Mouse (Mus musculus) embryo, embryonic 9.5 days (tissue): ENCODE results near the gene Relt.
A peak's percentile ranks its signal among the peaks of the same experiment; 100 is the strongest.

ENCODE experiments used
- DNase-seq: peaks from one replicate; pipeline ENCODE4 v3.0.0-alpha.2; 2017; ENCODE audit errors: extremely low spot score

Gene Relt

DNA sequence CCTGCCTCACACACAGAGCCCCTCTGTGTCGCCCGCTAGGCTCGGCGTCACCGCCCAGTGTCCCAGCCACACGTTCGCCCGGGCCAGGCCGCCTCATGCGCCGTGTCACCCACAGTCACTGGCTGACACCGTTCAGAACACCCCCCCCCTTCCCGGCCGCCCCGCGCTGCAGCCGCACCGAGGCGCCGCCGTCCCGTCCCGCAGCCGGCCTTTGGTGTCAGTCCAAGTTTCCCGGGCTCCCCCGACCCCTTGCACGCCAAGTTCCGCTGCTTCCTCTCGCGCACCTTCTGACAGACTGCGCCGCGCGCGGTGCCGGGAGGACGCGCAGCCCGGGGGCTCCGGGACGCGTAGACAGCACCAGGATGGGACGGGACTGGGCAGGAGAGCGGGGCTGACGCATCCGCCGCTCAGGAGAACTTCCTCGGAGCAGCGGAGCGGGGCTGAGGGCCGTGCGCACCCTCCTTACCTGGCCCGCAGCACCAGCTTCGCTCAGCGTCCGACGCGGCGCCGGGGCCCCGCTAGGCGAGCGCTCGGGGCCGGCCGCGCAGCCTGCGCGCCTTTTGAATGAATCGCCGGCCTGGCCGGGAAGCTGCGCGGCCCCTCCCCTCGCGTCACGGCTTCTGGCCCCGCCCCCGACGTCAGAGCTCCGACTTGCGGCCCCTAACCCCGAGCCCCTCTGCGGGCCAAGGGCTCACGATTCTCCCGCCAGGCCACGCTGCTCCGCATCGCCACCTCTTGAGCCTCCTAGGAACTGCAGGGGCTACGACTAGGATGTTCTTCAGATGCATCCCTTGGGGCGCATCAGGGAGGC is at the start of gene Relt:
Gene Relt (minus strand): TSS at position 619 of the 811 bp plus-strand sequence.
- peak; percentile 99 for DNase-seq

DNA sequence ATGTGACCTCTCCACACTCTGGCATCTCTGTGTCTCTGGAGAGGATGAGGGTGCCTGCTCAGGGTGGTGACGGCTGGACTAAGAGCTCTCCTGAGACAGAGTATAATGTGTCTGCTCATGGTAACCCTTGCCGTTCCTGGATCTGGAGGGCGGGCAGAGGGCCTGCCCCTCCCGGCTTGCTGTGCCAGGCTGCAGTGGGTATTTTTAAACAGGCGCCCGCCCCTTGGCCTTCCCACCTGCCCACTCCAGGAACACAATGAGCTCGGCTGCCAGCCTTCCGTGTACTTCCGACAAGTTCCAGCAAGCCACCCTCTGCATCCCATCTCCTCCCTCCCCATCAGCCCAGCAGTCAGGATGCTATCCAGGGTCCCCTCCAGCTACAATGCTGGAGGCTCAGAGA is 48.5 kb upstream of the Relt start:
- DNase-seq: no peak

DNA sequence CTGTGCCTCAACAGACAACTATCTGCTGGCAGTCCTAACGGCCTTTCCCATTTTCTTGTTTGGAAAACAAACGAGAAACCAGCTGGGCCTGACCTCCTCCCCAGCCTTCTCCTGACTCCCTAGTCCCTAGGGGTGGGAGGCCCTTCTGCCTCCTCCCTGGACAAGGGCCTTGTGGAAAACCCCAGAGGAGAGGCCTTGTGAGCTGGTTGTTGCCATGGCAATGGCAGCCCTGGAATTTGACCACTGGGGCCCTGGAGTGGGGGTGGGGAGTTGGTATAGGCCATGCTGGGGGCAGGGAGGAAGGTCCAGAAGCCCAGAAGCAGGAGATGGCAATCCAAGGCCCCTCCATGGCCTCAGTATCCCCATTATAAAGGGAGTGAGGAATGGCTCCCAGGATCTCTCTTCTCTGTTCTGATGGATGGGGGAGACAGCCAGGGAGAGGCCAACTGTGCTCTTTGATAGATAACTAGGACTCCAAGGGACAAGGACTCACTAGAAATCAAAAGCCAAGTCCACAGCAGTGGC is 48.1 kb upstream of the Relt start:
- DNase-seq: peak; percentile 83

DNA sequence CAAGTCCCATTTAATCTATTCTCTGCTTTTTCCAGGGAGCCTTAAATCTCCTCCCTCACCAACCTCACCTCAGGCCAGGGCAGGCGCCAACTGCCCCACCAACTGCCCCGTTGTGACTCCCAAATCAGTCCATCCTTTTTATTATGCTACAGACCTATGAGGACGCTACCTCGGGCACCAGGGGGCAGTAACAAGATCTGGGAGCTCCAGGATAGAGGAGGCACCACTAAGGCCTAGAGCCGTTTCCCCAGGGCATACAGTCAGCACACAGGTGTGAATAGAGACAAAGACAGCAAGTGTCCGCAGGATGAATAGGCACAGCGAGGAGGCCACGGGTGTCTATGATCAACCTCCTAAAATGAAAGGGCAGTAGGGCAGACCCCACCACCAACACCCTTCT is 45.3 kb upstream of the Relt start:
- DNase-seq: no peak

DNA sequence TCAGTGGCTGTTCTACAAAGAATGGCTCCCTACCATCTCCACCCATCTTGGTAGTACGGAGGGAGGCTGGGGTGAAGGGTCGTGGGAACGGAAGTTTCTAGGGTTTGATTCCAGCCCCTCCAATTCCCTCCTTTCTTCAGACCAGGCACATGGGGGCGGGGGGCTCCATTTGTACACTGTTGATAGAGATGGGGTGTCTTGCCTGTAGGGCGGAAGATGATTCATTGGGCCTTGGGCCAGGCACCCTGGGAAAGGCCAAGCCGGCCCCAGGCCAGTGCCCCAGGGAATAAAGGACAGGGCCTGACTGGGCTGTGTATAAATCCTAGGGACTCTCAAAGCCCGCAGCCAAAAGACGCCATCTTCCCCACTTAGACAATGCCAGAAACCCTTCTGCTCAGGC is 44.8 kb upstream of the Relt start:
- DNase-seq: no peak

DNA sequence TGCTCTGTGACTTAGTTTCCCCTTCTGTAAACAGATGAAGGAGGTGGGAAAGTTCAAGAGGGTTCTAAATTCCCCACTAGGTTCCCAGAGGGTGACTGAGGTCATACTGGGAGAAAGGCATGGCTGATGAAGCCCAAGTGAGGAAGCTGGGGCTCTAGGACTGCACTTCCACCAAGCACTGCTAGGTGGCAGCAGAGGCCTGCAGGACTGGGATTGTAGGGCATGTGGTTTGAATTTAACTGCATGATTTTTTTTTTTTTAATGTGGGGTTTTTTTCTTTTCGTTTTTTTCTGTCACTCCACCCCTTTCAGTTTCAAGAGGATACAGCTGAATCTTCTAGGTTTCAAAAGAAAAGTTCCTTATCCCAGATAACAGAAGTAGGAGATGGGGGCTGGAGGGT is 44.0 kb upstream of the Relt start:
- DNase-seq: peak; percentile 78

DNA sequence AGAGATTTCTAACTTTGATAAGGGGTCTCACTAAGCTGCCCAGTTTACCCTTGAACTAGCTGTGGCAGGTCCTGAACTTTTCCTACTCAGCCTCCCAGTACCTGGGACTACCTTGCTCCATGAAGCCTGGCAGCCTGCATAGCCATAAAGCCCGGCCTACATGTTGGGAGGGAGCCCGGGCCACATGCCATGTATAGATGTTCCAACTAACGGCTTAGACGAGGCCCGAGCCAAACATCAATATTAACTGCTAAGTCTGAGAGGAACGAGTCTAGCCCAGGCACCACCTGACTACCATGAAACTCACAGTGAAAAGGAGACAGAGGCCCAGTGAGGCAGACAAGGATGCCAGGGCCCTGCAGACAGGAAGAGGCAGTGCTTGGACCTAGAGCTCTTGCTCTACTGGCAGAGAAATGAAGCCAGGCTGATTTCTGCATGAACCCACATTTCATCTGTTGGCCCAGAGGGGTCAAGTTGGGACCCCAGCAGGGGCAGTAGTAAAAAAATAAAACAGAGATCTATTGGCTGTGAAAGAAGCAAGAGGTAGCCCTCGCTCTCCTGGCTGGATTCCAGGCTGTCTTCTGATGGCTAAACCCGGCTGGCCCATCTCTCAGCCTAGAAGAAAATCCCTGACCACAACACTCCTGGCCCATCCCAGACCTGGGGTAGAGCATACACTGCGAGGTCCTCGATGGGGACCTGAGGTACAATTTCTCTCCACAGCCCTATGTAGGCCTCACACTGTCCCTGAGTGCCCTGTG is 43.0 kb upstream of the Relt start:
- DNase-seq: no peak

DNA sequence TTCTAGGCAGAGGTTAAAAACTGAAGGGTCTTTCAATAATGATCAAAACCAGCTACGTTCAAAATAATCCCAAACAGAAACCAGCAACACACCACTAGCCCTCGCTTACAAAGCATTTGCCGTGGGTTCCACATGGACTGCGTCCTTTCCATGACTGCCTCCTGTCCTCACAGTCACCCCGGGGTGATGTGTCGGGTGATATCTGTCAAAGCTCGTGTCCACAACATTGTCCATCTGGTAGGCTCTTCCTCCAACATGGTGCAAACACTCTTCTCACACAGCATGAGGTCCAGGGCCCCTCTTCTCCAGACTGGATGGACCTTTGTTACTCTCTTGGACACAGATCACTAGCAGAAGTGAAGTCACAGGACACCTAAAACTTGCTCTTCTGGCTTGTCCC is 41.8 kb upstream of the Relt start:
- DNase-seq: no peak

DNA sequence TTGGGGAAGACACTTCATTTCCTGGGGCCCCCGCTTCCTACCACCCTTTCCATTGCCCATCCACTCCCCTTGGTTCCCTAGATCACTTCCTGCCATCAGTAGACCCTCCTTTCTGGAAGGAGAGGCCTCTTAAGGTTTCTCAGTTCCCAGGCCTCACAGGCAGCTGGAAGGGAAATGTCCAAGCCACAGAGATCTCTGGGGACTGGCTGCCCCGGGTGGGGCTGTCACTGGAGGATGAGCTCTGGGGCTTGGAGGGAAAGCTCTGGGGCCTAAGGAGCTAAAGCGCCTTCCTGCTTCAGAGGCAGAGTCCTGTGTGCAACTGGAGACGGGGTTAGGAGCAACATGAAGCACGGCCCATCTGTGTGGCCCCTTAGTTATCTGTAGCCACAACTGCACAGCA is 41.4 kb upstream of the Relt start:
- DNase-seq: no peak

DNA sequence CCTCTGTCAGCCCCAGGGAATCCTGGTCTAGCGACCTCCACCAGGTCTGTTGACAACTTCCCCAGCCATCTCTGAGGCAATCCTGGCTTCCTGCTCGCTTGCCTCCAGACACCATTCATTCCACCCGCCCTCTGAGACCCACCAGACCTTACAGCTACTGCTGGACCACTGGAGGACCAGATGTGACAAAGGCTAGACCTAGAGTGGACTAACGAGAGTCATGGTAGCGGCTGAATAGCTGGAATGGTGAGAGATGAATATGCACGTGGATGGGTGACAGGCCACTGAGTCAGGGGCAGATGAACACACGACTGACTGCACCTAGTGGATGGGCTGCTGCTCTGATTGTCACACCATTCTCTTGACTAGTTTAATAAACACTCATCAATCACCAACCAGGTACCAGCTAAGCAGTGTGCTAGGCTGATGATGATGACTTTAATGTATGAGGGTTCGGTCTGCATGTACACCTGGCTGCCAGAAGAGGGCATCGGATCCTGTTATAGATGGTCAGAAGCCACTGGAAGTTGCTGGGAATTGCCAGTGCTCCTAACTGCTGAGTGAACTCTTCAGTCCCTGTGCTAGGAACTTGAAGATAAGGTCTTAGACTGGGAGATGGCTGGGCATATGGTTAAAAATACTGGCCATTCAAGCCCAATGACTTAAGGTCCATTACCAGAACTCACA is 39.3 kb upstream of the Relt start:
- no peak for DNase-seq

DNA sequence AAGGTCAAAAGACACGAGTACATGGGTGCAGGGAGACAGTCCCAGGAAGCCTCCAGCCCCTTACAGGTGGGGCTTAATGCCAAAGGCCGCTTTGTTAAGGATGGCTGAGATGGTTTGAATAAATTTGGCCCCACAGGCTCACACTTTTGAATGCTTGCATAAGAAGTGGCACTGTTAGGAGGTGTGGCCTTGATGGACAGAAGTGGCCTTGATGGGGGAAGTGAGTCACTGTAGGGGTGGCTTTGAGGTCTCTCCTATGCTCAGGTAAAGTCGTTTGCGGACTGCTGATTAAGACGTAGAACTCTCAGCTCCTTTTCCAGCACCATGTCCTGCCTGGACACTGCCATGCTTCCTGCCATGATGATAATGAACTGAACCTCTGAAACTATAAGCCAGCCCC is 34.6 kb upstream of the Relt start:
- DNase-seq: no peak

DNA sequence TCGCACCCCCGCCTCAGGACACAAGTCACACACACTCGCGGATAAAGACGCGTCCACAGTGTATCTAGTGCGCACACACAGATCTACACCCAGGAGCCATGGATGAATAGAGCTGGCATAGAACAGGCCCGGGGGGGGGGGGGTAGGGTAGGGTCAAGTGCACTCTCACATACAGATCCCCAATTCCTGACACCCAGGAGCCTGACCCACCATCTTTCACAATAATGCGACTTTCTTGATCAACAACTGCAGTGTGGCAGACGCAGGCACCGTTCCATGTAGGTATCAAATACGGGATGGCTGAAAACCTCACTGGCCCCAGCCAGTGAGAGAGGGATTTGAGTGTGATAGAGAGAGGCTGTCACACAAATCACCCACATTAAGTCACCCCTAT is 31.6 kb upstream of the Relt start:
- DNase-seq: no peak

DNA sequence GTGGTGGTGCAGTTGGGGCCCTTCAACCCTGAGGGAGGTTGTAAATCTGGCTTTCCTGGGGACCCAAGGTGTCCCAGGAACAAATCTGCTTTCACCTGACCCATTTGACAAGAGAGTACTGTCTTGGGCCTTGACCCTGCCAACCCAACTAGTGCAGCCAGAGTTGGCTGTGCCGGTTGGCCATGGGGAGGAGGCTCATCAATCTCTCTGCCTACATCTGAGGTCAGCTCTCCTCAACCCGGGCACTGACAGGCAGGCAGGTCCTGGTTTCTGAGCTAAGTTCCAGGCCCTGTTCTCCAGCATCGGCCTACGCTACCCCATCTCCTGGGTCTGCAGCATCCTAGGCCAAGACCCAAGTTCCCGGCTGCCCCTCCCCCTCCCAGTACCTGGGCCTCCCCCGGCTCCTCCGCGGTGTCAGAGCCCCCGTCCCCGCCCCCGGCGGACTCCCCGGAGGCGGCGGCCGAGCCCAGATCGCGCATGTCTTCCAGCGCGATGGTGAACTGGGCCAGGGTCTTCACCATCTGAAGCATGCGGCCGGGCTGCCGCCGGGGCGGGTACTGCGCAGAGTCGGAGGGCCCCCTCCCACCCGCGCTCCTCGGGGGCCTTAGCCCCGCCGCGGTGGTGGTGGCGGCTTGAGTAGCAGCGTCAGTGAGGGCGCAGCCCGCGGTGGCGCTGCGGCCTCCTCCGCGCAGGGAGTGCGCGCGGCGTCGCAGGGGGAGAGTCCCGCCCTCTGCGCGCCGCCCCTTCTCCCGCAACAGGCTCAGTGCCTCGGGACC is 31.0 kb upstream of the Relt start:
- no peak for DNase-seq

DNA sequence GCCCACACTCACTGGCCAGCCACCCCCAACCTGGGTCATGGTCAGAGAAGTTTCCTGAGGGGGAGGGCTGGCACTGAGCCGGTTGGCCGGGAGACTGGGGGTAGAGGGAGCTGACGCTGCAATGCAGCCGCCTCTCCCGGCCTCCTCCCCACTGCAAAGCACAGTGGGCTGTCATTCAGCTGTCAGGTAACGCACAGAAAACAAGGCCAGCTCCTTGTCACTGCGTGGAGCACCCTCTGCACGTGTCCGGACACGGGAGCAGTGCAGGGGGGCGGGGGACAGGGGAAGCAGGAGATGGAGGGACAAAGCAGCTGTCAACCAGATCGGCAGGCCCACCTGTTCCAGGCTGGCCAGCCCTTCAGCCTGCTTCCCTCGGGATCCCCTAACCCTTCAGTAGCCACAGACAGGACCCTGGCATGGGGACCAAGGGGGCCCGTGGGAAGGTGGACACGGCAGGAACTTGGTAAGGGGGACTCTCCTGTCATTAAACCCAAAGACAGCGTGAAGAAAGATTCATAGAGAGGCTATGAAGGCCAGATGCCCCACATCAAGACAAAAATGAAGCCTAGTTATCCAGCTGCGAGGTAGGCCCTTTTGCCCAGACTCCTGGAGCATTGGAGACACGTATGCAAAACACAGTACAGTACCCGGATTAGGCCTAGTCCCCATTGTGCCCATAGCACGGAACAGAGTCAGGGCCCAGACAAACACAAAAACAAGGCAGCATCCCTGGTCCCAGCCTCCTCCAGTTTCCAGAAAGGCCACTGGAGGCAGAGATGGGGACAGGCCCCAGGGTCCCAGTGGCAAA is 30.2 kb upstream of the Relt start:
- DNase-seq: no peak

DNA sequence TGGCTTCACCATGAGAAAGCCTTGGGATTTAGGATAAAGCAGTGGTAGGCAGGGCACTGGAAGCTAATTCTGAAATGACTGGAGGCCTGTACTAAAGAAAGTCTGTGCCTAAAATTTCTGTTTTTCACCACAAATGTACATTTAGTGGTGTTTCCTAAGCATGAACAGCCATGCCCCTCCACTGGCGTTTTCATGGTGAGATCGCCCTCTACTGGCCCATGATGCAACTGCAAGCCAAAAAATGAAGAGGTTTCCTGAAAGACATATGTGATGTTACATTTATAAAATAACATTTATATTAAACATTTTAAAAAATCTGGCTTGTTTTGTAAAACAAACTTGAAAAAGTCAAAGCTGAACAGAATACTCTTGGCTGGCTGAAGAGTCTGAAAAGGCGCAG is 23.3 kb upstream of the Relt start:
- peak; percentile 54 for DNase-seq

DNA sequence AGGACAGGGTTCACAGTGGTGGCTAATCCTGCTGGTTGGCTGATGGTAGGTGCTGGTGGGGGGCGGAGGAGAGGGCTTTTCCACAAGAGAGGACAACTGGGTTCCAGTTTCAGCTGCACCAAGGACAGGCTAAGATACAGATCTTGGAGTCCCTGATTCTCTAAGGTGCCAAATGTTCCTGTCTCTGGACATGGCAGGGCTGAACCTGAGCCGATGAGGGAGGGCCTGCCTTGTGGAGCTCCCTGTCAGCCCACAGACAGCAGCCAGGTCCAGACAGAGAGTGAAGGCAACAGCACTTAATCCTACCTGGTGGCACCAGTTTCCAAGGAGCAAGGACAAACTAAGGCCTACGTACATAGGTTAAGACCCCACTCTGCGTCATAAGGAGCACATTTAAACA is 21.2 kb upstream of the Relt start:
- DNase-seq: no peak

DNA sequence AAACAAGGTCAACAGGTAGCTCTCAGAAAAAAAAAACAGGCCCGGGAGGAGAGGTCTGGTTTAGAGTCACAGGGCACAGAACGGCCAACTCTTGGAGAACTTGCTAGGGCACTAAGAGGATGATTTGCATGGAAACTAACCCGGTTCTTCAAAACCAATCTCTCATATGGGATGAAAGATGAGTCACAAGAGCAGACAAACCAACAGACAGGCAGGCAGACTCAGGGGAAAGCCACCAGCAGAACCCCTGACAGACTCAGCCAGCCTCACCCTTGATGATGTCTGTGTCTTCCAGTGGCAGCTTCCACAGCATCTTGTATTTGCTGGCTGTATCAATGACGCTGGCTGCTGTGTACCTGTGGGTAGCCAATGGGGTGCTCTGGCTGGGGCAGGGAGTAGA is 18.7 kb upstream of the Relt start:
- no peak for DNase-seq

DNA sequence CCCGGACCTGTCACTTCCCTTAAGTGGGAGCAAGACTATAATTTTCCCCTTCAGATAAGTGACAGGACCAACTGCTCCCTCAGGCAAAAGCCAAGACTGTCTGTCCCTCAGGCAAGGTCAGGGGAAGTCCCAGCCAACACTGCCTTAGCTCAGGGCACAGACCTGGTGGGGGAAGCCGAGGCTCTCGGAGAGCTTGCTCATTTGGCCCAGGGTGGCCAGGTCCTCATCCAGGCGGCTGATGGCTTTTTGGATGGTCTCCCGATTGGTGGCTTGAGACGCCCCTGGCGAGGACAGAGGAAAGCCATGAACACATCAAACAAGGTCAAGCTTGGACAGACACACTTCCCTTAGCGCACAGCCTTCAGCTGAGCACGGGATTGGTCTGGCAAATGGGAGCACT is 18.3 kb upstream of the Relt start:
- no peak for DNase-seq

DNA sequence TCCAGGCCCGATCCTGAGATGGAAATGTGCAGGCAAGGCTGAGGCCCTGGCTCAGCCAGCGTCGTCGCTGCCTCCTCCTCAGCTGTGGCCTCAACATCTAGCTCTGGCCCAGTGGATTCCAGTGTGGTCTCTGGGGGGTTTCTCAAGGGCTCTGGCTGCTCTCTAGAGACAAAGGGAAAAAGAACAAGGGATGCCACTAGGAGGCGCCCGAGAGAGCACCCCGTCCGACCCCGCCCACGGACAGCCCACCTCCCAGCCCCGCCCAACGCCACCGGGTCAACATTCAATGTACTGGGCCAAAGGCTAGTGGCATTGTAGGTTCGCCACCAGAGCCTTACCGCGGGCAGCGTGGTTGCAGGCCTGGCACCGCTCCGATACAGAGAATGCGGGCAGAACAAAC is 16.3 kb upstream of the Relt start:
- DNase-seq: peak; percentile 81

DNA sequence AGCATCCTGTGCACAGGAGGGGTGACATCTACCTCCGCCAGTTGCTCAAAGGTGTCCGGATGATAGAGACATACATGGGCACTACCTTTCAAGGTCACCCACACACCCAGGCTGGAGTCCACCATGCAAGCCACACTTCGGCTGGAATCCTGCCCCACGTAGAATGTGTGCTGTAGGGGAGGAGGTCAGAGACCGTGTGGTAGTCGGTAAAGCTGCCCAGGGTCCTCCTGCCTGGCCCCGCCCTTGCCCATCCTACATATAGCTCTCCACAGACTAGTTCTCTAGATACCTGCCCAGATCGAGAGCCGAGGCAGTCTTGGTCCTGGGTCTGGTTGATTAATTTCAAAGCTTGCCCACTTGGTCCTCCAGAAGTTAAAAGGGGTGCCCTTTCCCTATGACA is 13.5 kb upstream of the Relt start:
- no peak for DNase-seq

DNA sequence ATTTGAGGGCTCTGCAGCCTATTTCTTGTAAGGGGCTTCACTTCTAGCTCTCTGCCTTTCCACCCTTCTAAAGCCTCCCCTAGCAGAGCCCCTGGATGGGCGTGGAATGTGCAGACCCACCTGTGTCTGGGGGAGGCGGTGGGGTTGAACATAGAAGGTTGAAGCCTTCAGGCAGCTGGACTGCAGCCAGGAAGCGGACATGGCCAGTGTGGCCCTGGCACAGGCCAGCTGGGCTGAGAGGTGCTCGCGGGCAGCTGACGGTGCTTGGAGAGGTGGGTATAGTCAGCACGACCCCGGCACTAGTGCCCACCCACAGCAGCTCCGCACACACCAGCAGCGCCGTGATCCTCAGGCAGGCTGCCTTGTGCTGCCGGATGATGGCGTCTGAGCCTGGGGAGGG is 13.0 kb upstream of the Relt start:
- DNase-seq: no peak
